Mouse (Mus musculus) heart, postnatal 0 days (tissue): ENCODE measurements around the gene Tex14.

Experiments
- CTCF ChIP-seq: IDR thresholded peaks from 2 replicates; pipeline ENCODE4 v1.5.1; 2016; ENCODE audit warnings: antibody characterized with exemption, control low read depth, low read depth
- EP300 ChIP-seq: IDR thresholded peaks from 2 replicates; pipeline ENCODE4 v1.6.1; 2016; ENCODE audit warnings: antibody characterized with exemption, low read depth

GRCm38 (mm10) chr11:87420861-87421260 is 16.0 kb downstream of the Tex14 start:
- TF ChIP-seq EP300 (no peak), CTCF (no peak)
